Mouse (Mus musculus) CH12.LX (cell line): Measurements from ENCODE around the gene Ly6g5b. TPM values are rescaled to one million over a fixed set of nuclear protein-coding genes. Genes with fewer than 3 reads are reported as not detected.

Source experiments
- DNase-seq: peaks from one replicate; pipeline ENCODE4 v3.0.0-alpha.2; 2013; ENCODE audit errors: extremely low read depth
- H3K27ac ChIP-seq: 2 replicates; pipeline ENCODE4 v1.5.1; 2012; ENCODE audit warnings: low read depth, mild to moderate bottlenecking, control low read depth, moderate library complexity; ENCODE audit not compliant: insufficient read depth
- H3K27me3 ChIP-seq: replicated peaks from 2 replicates; pipeline ENCODE3; 2012; ENCODE audit warnings: inconsistent platforms
- H3K36me3 ChIP-seq, 2 experiments: replicated peaks in 1 of 2; 2 replicates each; pipeline versions ENCODE3 to v1.6.1; 2012; ENCODE audit warnings: inconsistent platforms in 1 of 2, low read length in 1 of 2, mild to moderate bottlenecking in 1 of 2, mixed read lengths in 1 of 2, moderate library complexity in 1 of 2; ENCODE audit not compliant: control insufficient read depth in 1 of 2, insufficient read depth in 1 of 2
- H3K4me1 ChIP-seq, 2 experiments: 2 replicates each; pipeline ENCODE4 v1.6.1; 2012; ENCODE audit warnings: inconsistent platforms in 1 of 2, moderate library complexity in 1 of 2; ENCODE audit not compliant: insufficient read depth in 2 of 2, control insufficient read depth in 1 of 2
- H3K4me2 ChIP-seq: 2 replicates; pipeline ENCODE4 v1.6.1; 2012; ENCODE audit warnings: low read depth, mild to moderate bottlenecking, control low read depth; ENCODE audit not compliant: poor library complexity, insufficient read depth, severe bottlenecking
- H3K4me3 ChIP-seq, 3 experiments: fragments of 150-350 bp in 1 of 3; sonication (generic) in 1 of 3; replicated peaks in 1 of 3; 2 replicates each; pipeline versions ENCODE3 to v1.5.1; 2011 to 2012; ENCODE audit warnings: low read depth in 2 of 3, low read length in 2 of 3, mild to moderate bottlenecking in 2 of 3, moderate library complexity in 2 of 3, control low read depth in 1 of 3, improper control_type of control experiment in 1 of 3, inconsistent platforms in 1 of 3, mixed read lengths in 1 of 3; ENCODE audit not compliant: poor library complexity in 1 of 3
- H3K79me2 ChIP-seq: replicated peaks from 2 replicates; pipeline ENCODE4 v1.6.1; 2012; ENCODE audit warnings: mild to moderate bottlenecking, moderate library complexity; ENCODE audit not compliant: control insufficient read depth, poor library complexity, insufficient read depth, severe bottlenecking; ENCODE audit errors: extremely low read depth
- H3K9ac ChIP-seq: 2 replicates; pipeline ENCODE4 v1.6.1; 2012; ENCODE audit warnings: low read depth, mild to moderate bottlenecking, control low read depth, moderate library complexity; ENCODE audit not compliant: insufficient read depth
- H3K9me3 ChIP-seq: replicated peaks from 2 replicates; pipeline ENCODE3; 2012; ENCODE audit warnings: low read length, inconsistent platforms, mixed read lengths
- BHLHE40 ChIP-seq: IDR thresholded peaks from 2 replicates; pipeline ENCODE4 v1.6.1; 2011; ENCODE audit warnings: mild to moderate bottlenecking, low read depth, low read length, improper control_type of control experiment
- CHD1 ChIP-seq: IDR thresholded peaks from 2 replicates; pipeline ENCODE4 v1.6.1; 2012; ENCODE audit warnings: low read depth, low read length, improper control_type of control experiment, inconsistent platforms
- CHD2 ChIP-seq: IDR thresholded peaks from 2 replicates; pipeline ENCODE4 v1.6.1; 2011; ENCODE audit warnings: low read length, improper control_type of control experiment
- ETS1 ChIP-seq: conservative IDR thresholded peaks from 2 replicates; pipeline ENCODE4 v1.6.1; 2012; ENCODE audit warnings: low read depth, mild to moderate bottlenecking, inconsistent platforms, low read length, improper control_type of control experiment, moderate library complexity
- HCFC1 ChIP-seq: IDR thresholded peaks from 2 replicates; pipeline ENCODE4 v1.6.1; 2012; ENCODE audit warnings: low read depth, mild to moderate bottlenecking, inconsistent platforms, low read length, improper control_type of control experiment
- IRF4 ChIP-seq: IDR thresholded peaks from 2 replicates; pipeline ENCODE4 v1.6.1; 2014; ENCODE audit warnings: low read depth, mild to moderate bottlenecking, inconsistent platforms, low read length, improper control_type of control experiment
- JUN ChIP-seq: IDR thresholded peaks from 2 replicates; pipeline ENCODE4 v1.6.1; 2011; ENCODE audit warnings: low read depth, mild to moderate bottlenecking, low read length, improper control_type of control experiment, moderate library complexity; ENCODE audit not compliant: insufficient read depth
- MAX ChIP-seq: IDR thresholded peaks from 2 replicates; pipeline ENCODE4 v1.6.1; 2011; ENCODE audit warnings: low read length, improper control_type of control experiment
- MAZ ChIP-seq: IDR thresholded peaks from 2 replicates; pipeline ENCODE4 v1.6.1; 2012; ENCODE audit warnings: low read depth, mild to moderate bottlenecking, inconsistent platforms, low read length, improper control_type of control experiment, moderate library complexity
- MXI1 ChIP-seq: IDR thresholded peaks from 2 replicates; pipeline ENCODE4 v1.6.1; 2011; ENCODE audit warnings: mild to moderate bottlenecking, low read depth, low read length, improper control_type of control experiment
- NRF1 ChIP-seq: IDR thresholded peaks from 2 replicates; pipeline ENCODE4 v1.6.1; 2014; ENCODE audit warnings: low read depth, mild to moderate bottlenecking, inconsistent platforms, low read length, improper control_type of control experiment, moderate library complexity
- POLR2A ChIP-seq: IDR thresholded peaks from 2 replicates; pipeline ENCODE4 v1.6.1; 2011; ENCODE audit warnings: low read depth, mild to moderate bottlenecking, improper control_type of control experiment, low read length
- POLR2AphosphoS2 ChIP-seq: IDR thresholded peaks from 2 replicates; pipeline ENCODE4 v1.6.1; 2011; ENCODE audit warnings: low read depth, low read length, improper control_type of control experiment
- RAD21 ChIP-seq: IDR thresholded peaks from 2 replicates; pipeline ENCODE4 v1.6.1; 2011; ENCODE audit warnings: low read depth, mild to moderate bottlenecking, low read length, improper control_type of control experiment, moderate library complexity
- SIN3A ChIP-seq: IDR thresholded peaks from 2 replicates; pipeline ENCODE4 v1.6.1; 2012; ENCODE audit warnings: low read length, improper control_type of control experiment, inconsistent platforms
- TBP ChIP-seq: conservative IDR thresholded peaks from 2 replicates; pipeline ENCODE4 v1.6.1; 2011; ENCODE audit warnings: low read depth, low read length, improper control_type of control experiment
- TCF12 ChIP-seq: IDR thresholded peaks from 2 replicates; pipeline ENCODE4 v1.6.1; 2014; ENCODE audit warnings: low read depth, mild to moderate bottlenecking, inconsistent platforms, low read length, improper control_type of control experiment
- ZC3H11A ChIP-seq: IDR thresholded peaks from 2 replicates; pipeline ENCODE4 v1.6.1; 2012; ENCODE audit warnings: low read depth, mild to moderate bottlenecking, inconsistent platforms, low read length, improper control_type of control experiment
- ZMIZ1 ChIP-seq: IDR thresholded peaks from 2 replicates; pipeline ENCODE4 v1.6.1; 2012; ENCODE audit warnings: low read depth, mild to moderate bottlenecking, inconsistent platforms, low read length, improper control_type of control experiment
- ZNF384 ChIP-seq: IDR thresholded peaks from 2 replicates; pipeline ENCODE4 v1.6.1; 2012; ENCODE audit warnings: low read depth, low read length, improper control_type of control experiment, inconsistent platforms
- dilution Hi-C: fragments of 300-500 bp; cut with MboI; formaldehyde crosslinking; loops from 2 replicates; pipeline ENCODE4 v1.14.3; 2020; ENCODE audit warnings: low sequenced_read_pairs; ENCODE audit not compliant: extremely low pct_unique_long_range_greater_than_20kb, extremely low pct_ligation_motif_present
- in situ Hi-C: fragments of 300-500 bp; cut with MboI; formaldehyde crosslinking; loops from 3 replicates; pipeline ENCODE4 v1.14.3; 2019; ENCODE audit warnings: low sequenced_read_pairs, low pct_ligation_motif_present, low pct_unique_long_range_greater_than_20kb, mixed read lengths
- polyA plus RNA-seq: library from polyadenylated mRNA; unstranded; fragments of >175 nt; gene quantifications from 2 replicates; pipeline ENCODE4 v1.2.1, GENCODE M21; 2012; ENCODE audit warnings: low read depth; ENCODE audit not compliant: insufficient read length
- total RNA-seq, 2 experiments: library from RNA; depleted of rRNA; stranded (reverse); fragments of 300-350 nt in 1 of 2; fragments of >200 nt in 1 of 2; gene quantifications; 2 replicates each; pipeline ENCODE4 v1.2.3; 2012 to 2014

Ly6g5b gene
- total and polyA plus RNA-seq, 3 experiments = 0.30 to 1.1 (median 0.91) TPM

DNA sequence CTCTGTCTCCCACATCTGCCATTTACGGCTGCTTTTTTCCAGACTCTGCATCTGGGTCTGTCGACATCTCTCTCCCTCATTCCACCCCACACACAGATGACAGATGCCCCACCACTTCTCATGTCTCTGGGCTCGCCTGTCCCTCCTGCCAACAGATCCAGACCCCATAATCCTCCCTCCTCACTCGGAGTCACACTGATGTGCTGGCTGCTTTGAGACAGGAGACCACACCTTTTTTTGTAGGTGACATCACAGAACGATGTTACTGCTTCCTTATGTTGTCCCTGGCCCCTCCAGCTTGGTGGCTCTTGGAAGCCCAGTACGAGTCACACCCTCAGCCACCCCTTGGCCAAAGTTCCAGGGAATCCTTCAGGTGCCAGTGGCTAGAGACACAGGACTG, 35.0 kb downstream of the Ly6g5b start:
- peaks cover 17 to 22% of the 10 kb centered on the region in 2 experiments for H3K4me1 ChIP-seq
- in situ Hi-C loops = no loop called here

DNA sequence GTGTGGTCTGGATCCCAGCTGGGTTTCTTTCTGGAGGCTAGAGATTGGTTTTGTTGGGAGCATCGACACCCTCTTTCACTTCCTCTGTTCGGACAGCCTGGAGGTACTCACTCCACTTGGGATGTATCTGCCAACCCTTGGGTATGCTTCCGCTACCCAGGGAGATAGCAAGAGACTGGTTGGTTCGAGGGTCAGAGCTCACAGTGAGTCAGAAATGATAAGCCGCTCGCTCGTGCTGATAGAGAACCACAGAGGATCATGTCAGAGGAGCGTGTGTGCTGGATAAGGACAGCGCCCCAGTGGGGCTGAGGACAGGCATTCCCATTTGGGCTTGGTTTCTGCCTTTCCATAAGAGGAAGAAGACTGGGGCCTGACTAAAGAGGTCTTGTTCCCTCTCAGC, 35.5 kb downstream of the Ly6g5b start:
- Histone ChIP-seq H3K9ac (no peak overlapping the region), H3K9me3 (no peaks in the 10 kb centered on the region), H3K27ac (no peak overlapping the region), H3K27me3 (no peaks in the 10 kb centered on the region), H3K4me2 (no peak overlapping the region), H3K4me3 (no peak overlapping the region), H3K36me3 (no peaks in the 10 kb centered on the region), H3K4me1 (peaks cover 17 to 22% of the 10 kb centered on the region in 2 experiments), H3K79me2 (no peaks in the 10 kb centered on the region)
- no peak for DNase-seq
- in situ Hi-C loops = no loop called here
- dilution Hi-C loops = no loop called here
- no peak for TF ChIP-seq ZC3H11A
- no peak for TF ChIP-seq POLR2A
- no peak for TF ChIP-seq TCF12
- TF ChIP-seq CHD2 = no peak
- TF ChIP-seq MAZ = no peak
- TF ChIP-seq ETS1 = no peak
- TF ChIP-seq HCFC1 = no peak
- TF ChIP-seq RAD21 = no peak
- TF ChIP-seq JUN = no peak
- no peak for TF ChIP-seq BHLHE40
- no peak for TF ChIP-seq CHD1
- no peak for TF ChIP-seq NRF1
- no peak for TF ChIP-seq ZMIZ1
- TF ChIP-seq MAX = no peak
- no peak for TF ChIP-seq SIN3A
- TF ChIP-seq MXI1 = no peak
- TF ChIP-seq ZNF384 = no peak
- TF ChIP-seq, all 38 proteins: peak for 0

More for the DNA sequence above, 35.0 kb downstream of the Ly6g5b start:
- dilution Hi-C loops = no loop called here
- Histone ChIP-seq H3K27ac (no peak overlapping the region), H3K79me2 (no peaks in the 10 kb centered on the region), H3K4me2 (no peak overlapping the region), H3K9me3 (no peaks in the 10 kb centered on the region), H3K9ac (no peak overlapping the region), H3K27me3 (no peaks in the 10 kb centered on the region), H3K4me3 (no peak overlapping the region), H3K36me3 (no peaks in the 10 kb centered on the region)
- DNase-seq = no peak
- TF ChIP-seq ZC3H11A (no peak), POLR2A (no peak), TBP (no peak), MAZ (no peak), ETS1 (no peak), JUN (no peak), ZNF384 (no peak), IRF4 (no peak), POLR2AphosphoS2 (no peak)
